Mouse (Mus musculus) C3H10T1/2 (cell line): ENCODE data around the gene Gm14444. TPM values are rescaled to one million over a fixed set of nuclear protein-coding genes. Genes with fewer than 3 reads are reported as not detected.

ENCODE experiments used
- polyA plus RNA-seq, 2 experiments: library from polyadenylated mRNA; unstranded; fragments of >200 nt; fragmentation: generic; extraction: Trizol; gene quantifications; one replicate each; pipeline ENCODE4 v1.2.1; 2012; ENCODE audit warnings: missing spikeins in 2 of 2

Gm14444 gene
- under 1 TPM in 1 of 2 experiments, not detected in 1; 0.11 TPM for polyA plus RNA-seq

DNA sequence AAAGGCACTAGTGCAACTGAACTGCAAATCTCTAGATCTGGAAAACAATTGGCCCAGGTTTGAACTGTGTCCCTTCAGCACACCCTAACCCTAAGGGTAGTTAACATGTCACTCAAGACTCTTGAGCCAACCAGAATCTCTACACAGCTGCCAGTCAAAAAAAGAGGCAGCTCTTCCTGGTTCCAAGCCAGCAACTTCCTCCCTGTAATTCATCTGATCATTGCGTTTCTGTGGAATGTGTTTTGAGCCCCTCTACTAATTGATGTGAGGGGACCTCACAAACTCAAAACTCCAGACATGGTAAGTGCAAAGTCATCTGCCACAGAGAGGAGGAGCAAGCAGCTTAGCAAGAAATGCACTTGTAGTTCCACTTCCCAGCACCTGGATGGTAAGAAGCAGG lies at the start of gene Gm14444:
Gene Gm14444, plus strand, starts transcription at position 220 of the 400 bp plus-strand sequence.

DNA sequence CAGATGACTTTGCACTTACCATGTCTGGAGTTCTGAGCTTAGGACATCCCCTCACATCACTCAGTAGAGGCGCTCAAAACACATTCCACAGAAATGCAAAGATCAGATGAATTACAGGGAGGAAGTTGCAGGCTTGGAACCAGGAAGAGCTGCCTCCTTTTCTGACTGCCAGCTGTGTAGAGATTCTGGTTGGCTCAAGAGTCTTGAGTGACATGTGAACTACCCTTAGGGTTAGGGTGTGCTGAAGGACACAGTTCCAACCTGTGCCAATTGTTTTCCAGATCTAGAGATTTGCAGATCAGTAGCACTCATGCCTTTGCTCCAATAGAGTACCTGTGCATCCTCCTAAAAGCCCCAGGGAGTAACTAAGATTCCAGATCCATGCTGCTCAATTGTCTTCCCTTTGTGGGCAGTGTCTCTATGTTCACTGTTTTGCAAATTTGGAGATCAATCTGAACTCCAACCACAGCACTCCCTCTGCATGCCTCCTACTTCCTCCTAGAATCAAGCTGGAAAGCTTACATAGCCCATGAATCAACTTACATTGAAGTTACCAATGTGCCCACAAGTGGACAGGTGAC lies 57.7 kb downstream of the Gm14444 start, which contains the start of gene Gm14393:
Gene Gm14393, minus strand, starts transcription at position 101 of the 581 bp plus-strand sequence.

Other genes starting within 250 kb of the Gm14444 start
- gene Edn3, start 249.6 kb upstream of the Gm14444 start, polyA plus RNA-seq, result not detected
- gene Gm14393, start 57.5 kb downstream of the Gm14444 start, polyA plus RNA-seq, result under 1 TPM in 1 of 2 experiments, not detected in 1; 0.74 TPM
- 1 to 10 TPM in 1 of 2 experiments, under 1 TPM in 1; 0.16 to 1.2 TPM for gene Gm14399, start 131.8 kb downstream of the Gm14444 start, polyA plus RNA-seq
- under 1 TPM; 0.02 to 0.35 TPM for gene Gm14443, start 165.6 kb downstream of the Gm14444 start, polyA plus RNA-seq
- 1 to 10 TPM in 1 of 2 experiments, under 1 TPM in 1; 0.73 to 6.5 TPM for gene Gm14391, start 196.7 kb downstream of the Gm14444 start, polyA plus RNA-seq